Mouse (Mus musculus): ENCODE results near the gene Il15. TPM values are rescaled to one million over a fixed set of nuclear protein-coding genes. Genes with fewer than 3 reads are reported as not detected.

The Il15 gene
- polyA plus RNA-seq (2017; shearing (Covaris generic)), result under 1 TPM; 0.48 to 0.62 TPM

DNA sequence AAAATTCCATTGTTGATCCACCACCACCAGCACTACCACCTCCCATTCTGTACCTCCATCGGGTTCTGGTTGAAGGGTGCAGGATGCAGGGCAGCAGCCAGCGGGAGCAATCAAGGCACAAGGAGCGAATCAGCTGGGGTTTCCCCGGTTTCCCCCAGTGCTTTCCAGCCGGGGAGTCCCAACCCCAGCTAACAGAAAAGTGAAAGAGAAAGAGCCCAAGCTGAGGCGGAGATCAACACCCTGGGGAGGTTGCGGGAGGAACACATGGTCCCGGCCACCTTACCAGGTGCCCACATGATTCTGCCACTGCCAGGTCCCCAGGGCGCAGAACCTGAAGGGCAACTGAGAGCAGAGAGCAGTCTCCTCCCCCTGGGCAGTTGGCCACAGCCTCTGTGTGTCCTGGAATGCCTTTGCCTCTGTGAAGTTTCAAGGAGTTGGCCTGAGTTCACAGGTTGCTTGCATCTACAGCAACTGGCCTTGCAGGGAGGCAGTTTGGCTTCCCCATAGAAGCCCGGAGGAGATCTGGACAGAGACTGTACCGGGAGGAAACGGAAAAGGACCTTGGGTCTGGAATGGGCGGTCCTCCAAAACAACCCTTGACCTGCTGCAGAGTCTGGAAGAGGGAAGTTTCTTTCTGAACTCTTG, at the start of gene Il15:
TSS of gene Il15 (minus strand) at position 537 of the 645 bp plus-strand sequence.

All from activated CD4-positive, CD25-positive, alpha-beta regulatory T cell (primary cell).